ENCODE assay signal across 9 mouse cellular contexts in genomic region chr1:171183620-171184019, GRCm38 (mm10). TPM values are rescaled to one million over a fixed set of nuclear protein-coding genes. Genes with fewer than 3 reads are reported as not detected.
DNase-seq lines count a peak whose midpoint lies in the region; ATAC-seq lines count a peak whose summit lies in the region.
"Had no signal": no experiment of that assay in that cellular context is flagged by ENCODE, and none has a peak within 500 bp of the region (broad histone marks: within the 10 kb centered on the region; RNA-seq: fewer than 3 reads in every experiment).

No protein-coding gene starts in this region.

- peaks cover 11% of the 10 kb centered on the region for H3K4me1 ChIP-seq in limb, embryonic 15.5 days
- H3K4me1 ChIP-seq in limb, embryonic 10.5 days = peaks cover 18% of the 10 kb centered on the region
- peaks cover 3% of the 10 kb centered on the region; the same call in 1 of the 2 replicates for H3K4me1 ChIP-seq in embryonic facial prominence, embryonic 14.5 days (ENCODE audit: control insufficient read depth, insufficient read depth, low read length)
- peaks cover 23 to 39% of the 10 kb centered on the region in 2 experiments for H3K4me1 ChIP-seq in heart, embryonic 14.5 days (ENCODE audit: control insufficient read depth in 2 of 2, insufficient read depth in 2 of 2, low read length in 2 of 2)

- no peaks in the 10 kb centered on the region for H3K9me3 ChIP-seq in limb, embryonic 15.5 days
- H3K9me3 ChIP-seq in limb, embryonic 10.5 days (replicated peaks) = no peaks in the 10 kb centered on the region
- H3K9me3 ChIP-seq in embryonic facial prominence, embryonic 14.5 days (ENCODE audit: control insufficient read depth, low read length) = no peaks in the 10 kb centered on the region
- no peaks in the 10 kb centered on the region for H3K9me3 ChIP-seq in heart, embryonic 14.5 days (ENCODE audit: control insufficient read depth, low read length)
- H3K9me3 ChIP-seq: neural tube, embryonic 12.5 days had no signal

- peak overlapping the region; percentile 61; the same call in 1 of the 2 replicates for H3K27ac ChIP-seq in limb, embryonic 15.5 days
- H3K27ac ChIP-seq in limb, embryonic 10.5 days = no peak overlapping the region
- no peak overlapping the region for H3K27ac ChIP-seq in embryonic facial prominence, embryonic 14.5 days (replicated peaks; ENCODE audit: low read depth, low read length)
- peak overlapping the region; percentile 67 to 84; a peak in 3 of 4 replicates for H3K27ac ChIP-seq in heart, embryonic 14.5 days (replicated peaks in 1 of 2; ENCODE audit: control insufficient read depth in 1 of 2, insufficient read depth in 1 of 2, low read depth in 2 of 2, low read length in 2 of 2)
- H3K27ac ChIP-seq: liver, embryonic 14.5 days; neural tube, embryonic 12.5 days had no signal

- no peaks in the 10 kb centered on the region for H3K27me3 ChIP-seq in limb, embryonic 15.5 days
- H3K27me3 ChIP-seq in limb, embryonic 10.5 days (ENCODE audit: low read depth, poor library complexity, severe bottlenecking) = peaks cover 16% of the 10 kb centered on the region; the same call in 1 of the 2 replicates
- H3K27me3 ChIP-seq in embryonic facial prominence, embryonic 14.5 days (replicated peaks; ENCODE audit: control insufficient read depth, insufficient read depth, low read length) = no peaks in the 10 kb centered on the region
- H3K27me3 ChIP-seq in heart, embryonic 14.5 days (ENCODE audit: control insufficient read depth, insufficient read depth, low read length) = no peaks in the 10 kb centered on the region
- H3K27me3 ChIP-seq: neural tube, embryonic 12.5 days had no signal

- DNase-seq in limb, embryonic 10.5 days (ENCODE audit: low spot score) = no peak
- DNase-seq in embryonic facial prominence, embryonic 14.5 days (ENCODE audit: low spot score) = peak; percentile 26
- DNase-seq in lung, postnatal 14 days = peak; percentile 35
- no peak for DNase-seq in retina, embryonic 14.5 days (ENCODE audit: low spot score)
- no peak for DNase-seq in layer of hippocampus, adult 9-10 months (ENCODE audit: low spot score)

- H3K4me2 ChIP-seq in limb, embryonic 15.5 days = no peak overlapping the region
- no peak overlapping the region for H3K4me2 ChIP-seq in embryonic facial prominence, embryonic 14.5 days (ENCODE audit: low read depth, low read length)
- peak overlapping the region; percentile 31; the same call in 1 of the 2 replicates for H3K4me2 ChIP-seq in heart, embryonic 14.5 days (ENCODE audit: low read length)
- H3K4me2 ChIP-seq: neural tube, embryonic 12.5 days had no signal

- ATAC-seq in limb, embryonic 15.5 days (ENCODE audit: insufficient number of reproducible peaks, low FRiP score, low TSS enrichment, low read depth) = no peak
- ATAC-seq in embryonic facial prominence, embryonic 14.5 days (ENCODE audit: low read depth) = no peak
- ATAC-seq in heart, embryonic 14.5 days (ENCODE audit: insufficient number of reproducible peaks, insufficient read depth, low FRiP score, low read depth) = no peak

- H3K36me3 ChIP-seq in limb, embryonic 15.5 days = no peaks in the 10 kb centered on the region
- H3K36me3 ChIP-seq in limb, embryonic 10.5 days = no peaks in the 10 kb centered on the region
- H3K36me3 ChIP-seq in embryonic facial prominence, embryonic 14.5 days (ENCODE audit: control insufficient read depth, insufficient read depth, low read length) = no peaks in the 10 kb centered on the region
- no peaks in the 10 kb centered on the region for H3K36me3 ChIP-seq in heart, embryonic 14.5 days (ENCODE audit: control insufficient read depth, insufficient read depth, low read length)
- H3K36me3 ChIP-seq: neural tube, embryonic 12.5 days had no signal

- no peak overlapping the region for H3K9ac ChIP-seq in limb, embryonic 15.5 days
- no peak overlapping the region for H3K9ac ChIP-seq in embryonic facial prominence, embryonic 14.5 days (ENCODE audit: low read depth, low read length)
- H3K9ac ChIP-seq in heart, embryonic 14.5 days (ENCODE audit: low read length) = no peak overlapping the region; the same call in 1 of the 2 replicates
- H3K9ac ChIP-seq: liver, embryonic 14.5 days; neural tube, embryonic 12.5 days had no signal

- WGBS in limb, embryonic 15.5 days = 42% methylated on average over 3 of the region's 3 CpGs
- 64% methylated on average over 3 of the region's 3 CpGs for WGBS in limb, embryonic 10.5 days
- 43% methylated on average over 3 of the region's 3 CpGs for WGBS in embryonic facial prominence, embryonic 14.5 days
- 16% methylated on average over 3 of the region's 3 CpGs for WGBS in heart, embryonic 14.5 days

- no peak overlapping the region for H3K4me3 ChIP-seq in limb, embryonic 15.5 days
- no peak overlapping the region for H3K4me3 ChIP-seq in limb, embryonic 10.5 days
- no peak overlapping the region for H3K4me3 ChIP-seq in embryonic facial prominence, embryonic 14.5 days (ENCODE audit: low read depth, low read length)
- H3K4me3 ChIP-seq in heart, embryonic 14.5 days (ENCODE audit: control insufficient read depth in 1 of 2, insufficient read depth in 1 of 2, low read depth in 1 of 2, low read length in 2 of 2) = no peak overlapping the region
- H3K4me3 ChIP-seq: neural tube, embryonic 12.5 days had no signal

RNA-seq across cellular contexts. Expression of gene Pcp4l1, which starts 12.4 kb away (rescaled TPM):
- 5.8 and 7.1 TPM in 2 replicates for polyA plus RNA-seq in limb, embryonic 15.5 days (2015; fragmentation: Nextera tagmentation; extraction: Ambion mirVana)
- 1.7 and 1.9 TPM in 2 replicates for polyA plus RNA-seq in limb, embryonic 10.5 days (2016; fragmentation: Nextera tagmentation; extraction: Ambion mirVana)
- polyA plus RNA-seq in embryonic facial prominence, embryonic 14.5 days (2014; fragmentation: Nextera tagmentation; extraction: Ambion mirVana) = 11.3 and 14.7 TPM in 2 replicates
- polyA plus RNA-seq in heart, embryonic 14.5 days (2014; fragmentation: Nextera tagmentation; extraction: Ambion mirVana) = 58.8 TPM in 2 replicates

RNA-seq across cellular contexts. Expression of gene Nr1i3, which starts 30.1 kb away (rescaled TPM):
- 0.11 and 0.33 TPM in 2 replicates for polyA plus RNA-seq in limb, embryonic 15.5 days (2015; fragmentation: Nextera tagmentation; extraction: Ambion mirVana)
- 0.23 and 0.34 TPM in 2 replicates for polyA plus RNA-seq in limb, embryonic 10.5 days (2016; fragmentation: Nextera tagmentation; extraction: Ambion mirVana)
- polyA plus RNA-seq in embryonic facial prominence, embryonic 14.5 days (2014; fragmentation: Nextera tagmentation; extraction: Ambion mirVana) = 0.15 and 0.17 TPM in 2 replicates
- 0.28 and 0.32 TPM in 2 replicates for polyA plus RNA-seq in heart, embryonic 14.5 days (2014; fragmentation: Nextera tagmentation; extraction: Ambion mirVana)

RNA-seq across cellular contexts. Expression of gene Mpz, which starts 33.1 kb away (rescaled TPM):
- polyA plus RNA-seq in limb, embryonic 15.5 days (2015; fragmentation: Nextera tagmentation; extraction: Ambion mirVana) = 6.8 and 9.3 TPM in 2 replicates
- polyA plus RNA-seq in limb, embryonic 10.5 days (2016; fragmentation: Nextera tagmentation; extraction: Ambion mirVana) = 0.44 TPM in 1 of 2 replicates, not detected in the other
- polyA plus RNA-seq in embryonic facial prominence, embryonic 14.5 days (2014; fragmentation: Nextera tagmentation; extraction: Ambion mirVana) = 9.6 and 11.2 TPM in 2 replicates
- polyA plus RNA-seq in heart, embryonic 14.5 days (2014; fragmentation: Nextera tagmentation; extraction: Ambion mirVana) = not detected in 2 replicates

RNA-seq across cellular contexts. Expression of gene Sdhc, which starts 33.2 kb away (rescaled TPM):
- polyA plus RNA-seq in limb, embryonic 15.5 days (2015; fragmentation: Nextera tagmentation; extraction: Ambion mirVana) = 235 and 256 TPM in 2 replicates
- 250 and 257 TPM in 2 replicates for polyA plus RNA-seq in limb, embryonic 10.5 days (2016; fragmentation: Nextera tagmentation; extraction: Ambion mirVana)
- polyA plus RNA-seq in embryonic facial prominence, embryonic 14.5 days (2014; fragmentation: Nextera tagmentation; extraction: Ambion mirVana) = 276 and 291 TPM in 2 replicates
- polyA plus RNA-seq in heart, embryonic 14.5 days (2014; fragmentation: Nextera tagmentation; extraction: Ambion mirVana) = 622 and 642 TPM in 2 replicates

RNA-seq across cellular contexts. Expression of gene Tomm40l, which starts 38.7 kb away (rescaled TPM):
- 29.8 and 32.7 TPM in 2 replicates for polyA plus RNA-seq in limb, embryonic 15.5 days (2015; fragmentation: Nextera tagmentation; extraction: Ambion mirVana)
- polyA plus RNA-seq in limb, embryonic 10.5 days (2016; fragmentation: Nextera tagmentation; extraction: Ambion mirVana) = 32.2 and 32.5 TPM in 2 replicates
- 25.4 and 28.7 TPM in 2 replicates for polyA plus RNA-seq in embryonic facial prominence, embryonic 14.5 days (2014; fragmentation: Nextera tagmentation; extraction: Ambion mirVana)
- 54.2 and 58.4 TPM in 2 replicates for polyA plus RNA-seq in heart, embryonic 14.5 days (2014; fragmentation: Nextera tagmentation; extraction: Ambion mirVana)

Comparison
In these comparisons a context has a peak if more than half of its experiments do, and no peak if none do; other contexts are left out.
1. H3K27ac ChIP-seq: peak in limb, embryonic 15.5 days (single experiment) and heart, embryonic 14.5 days (2 of 2); none in limb, embryonic 10.5 days (single experiment) and embryonic facial prominence, embryonic 14.5 days (single experiment).
2. DNase-seq: peak in embryonic facial prominence, embryonic 14.5 days (single experiment) and lung, postnatal 14 days (single experiment); none in limb, embryonic 10.5 days (single experiment), retina, embryonic 14.5 days (single experiment) and layer of hippocampus, adult 9-10 months (single experiment).